Mouse (Mus musculus): ENCODE measurements around the gene Efna1. TPM values are rescaled to one million over a fixed set of nuclear protein-coding genes. Genes with fewer than 3 reads are reported as not detected.

The Efna1 gene
- total and polyA plus RNA-seq, 3 experiments = not detected

GRCm38 (mm10) chr3:89298908-89299307 lies 18.0 kb upstream of the Efna1 start:
- Histone ChIP-seq H3K36me3 (ENCODE audit: control insufficient read depth in 1 of 2, insufficient read depth in 2 of 2, low read length in 2 of 2) (peaks cover 0 to 5% of the 10 kb centered on the region in 2 experiments; a peak in 2 of 4 replicates), H3K79me2 (ENCODE audit: control insufficient read depth, insufficient read depth, low read length, poor library complexity) (no peaks in the 10 kb centered on the region), H3K4me1 (ENCODE audit: control insufficient read depth in 1 of 2, insufficient read depth in 2 of 2, low read length in 2 of 2) (peaks cover 3 to 12% of the 10 kb centered on the region in 2 experiments; a peak in 3 of 4 replicates), H3K9ac (ENCODE audit: control insufficient read depth, low read depth, low read length, poor library complexity, severe bottlenecking) (no peak overlapping the region), H3K27me3 (ENCODE audit: control insufficient read depth in 1 of 2, insufficient read depth in 2 of 2, low read length in 2 of 2) (no peaks in the 10 kb centered on the region; a peak in 2 of 4 replicates), H3K9me3 (replicated peaks; ENCODE audit: insufficient read depth, low read length) (no peaks in the 10 kb centered on the region), H3K4me3 (ENCODE audit: control insufficient read depth in 1 of 2, insufficient read depth in 1 of 2, low read depth in 2 of 2, low read length in 2 of 2) (peak overlapping the region in 1 of 2 experiments; percentile 41; a peak in 1 of 4 replicates), H3K27ac (ENCODE audit: control insufficient read depth, low read depth, low read length) (no peak overlapping the region)
- DNase-seq (ENCODE audit: low read depth, low spot score) = no peak
- TF ChIP-seq POLR2A (IDR thresholded peaks at IDR 0.05; ENCODE audit: control insufficient read depth in 1 of 2, insufficient read depth in 1 of 2, low read depth in 1 of 2, low read length in 2 of 2, poor library complexity in 1 of 2) (no peak), TBP (IDR thresholded peaks at IDR 0.05; ENCODE audit: low read depth, low read length) (no peak), KAT2A (conservative IDR thresholded peaks at IDR 0.05; ENCODE audit: low read depth, low read length) (no peak), HCFC1 (IDR thresholded peaks at IDR 0.05; ENCODE audit: low read depth, low read length) (no peak), TCF12 (IDR thresholded peaks at IDR 0.05; ENCODE audit: low read depth, low read length) (no peak), CTCF (IDR thresholded peaks at IDR 0.05 in 2 of 3, conservative IDR thresholded peaks at IDR 0.05 in 1 of 3; ENCODE audit: control insufficient read depth in 1 of 3, insufficient read depth in 1 of 3, low read depth in 2 of 3, low read length in 3 of 3, poor library complexity in 1 of 3, severe bottlenecking in 1 of 3) (no peak), ETS1 (IDR thresholded peaks at IDR 0.05; ENCODE audit: low read depth, low read length) (no peak), MYC (IDR thresholded peaks at IDR 0.05; ENCODE audit: low read depth, low read length) (no peak), CHD1 (IDR thresholded peaks at IDR 0.05; ENCODE audit: low read depth, low read length) (no peak), MYB (IDR thresholded peaks at IDR 0.05; ENCODE audit: low read depth, low read length) (no peak), ZMIZ1 (IDR thresholded peaks at IDR 0.05; ENCODE audit: low read depth, low read length) (no peak), USF1 (IDR thresholded peaks at IDR 0.05; ENCODE audit: low read depth, low read length) (no peak), ELF1 (IDR thresholded peaks at IDR 0.05; ENCODE audit: low read depth, low read length) (no peak), MAZ (IDR thresholded peaks at IDR 0.05; ENCODE audit: low read depth, low read length) (no peak), RCOR1 (IDR thresholded peaks at IDR 0.05; ENCODE audit: low read depth, low read length) (no peak), EP300 (IDR thresholded peaks at IDR 0.05; ENCODE audit: low read depth in 1 of 2, low read length in 2 of 2) (no peak)

DNA sequence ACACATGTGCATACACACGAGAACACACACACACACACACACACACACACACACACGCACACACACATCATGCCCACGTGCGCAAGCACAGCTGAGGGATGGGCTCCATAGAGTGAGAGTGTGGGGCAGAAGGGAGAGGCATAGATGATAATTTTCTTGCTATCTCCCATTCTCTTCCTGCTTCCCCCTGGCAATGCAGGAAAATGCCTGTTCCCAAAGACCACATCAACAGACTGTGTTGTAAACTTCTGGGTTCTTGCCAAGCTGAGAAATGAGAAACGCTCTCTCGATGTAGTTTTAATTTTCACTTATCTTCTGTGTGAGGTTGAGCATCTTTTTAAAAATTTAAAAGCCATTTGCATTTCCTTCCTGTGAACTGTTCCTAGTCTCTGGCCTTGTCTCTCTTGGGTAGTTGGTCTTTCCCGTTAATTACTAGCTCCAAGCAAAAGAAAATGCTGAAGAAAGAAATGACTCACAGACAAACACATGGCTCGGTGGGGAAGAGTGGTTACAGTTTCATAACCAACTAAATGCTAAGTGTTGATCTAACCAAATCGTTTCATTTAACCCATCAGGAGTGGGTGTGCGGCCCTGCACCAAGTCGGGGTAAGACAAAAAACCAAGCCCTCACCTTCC lies 15.9 kb upstream of the Efna1 start:
- peaks cover 7 to 18% of the 10 kb centered on the region in 2 experiments for H3K4me1 ChIP-seq (ENCODE audit: control insufficient read depth in 1 of 2, insufficient read depth in 2 of 2, low read length in 2 of 2)
- H3K79me2 ChIP-seq (ENCODE audit: control insufficient read depth, insufficient read depth, low read length, poor library complexity) = no peaks in the 10 kb centered on the region
- H3K9ac ChIP-seq (ENCODE audit: control insufficient read depth, low read depth, low read length, poor library complexity, severe bottlenecking) = no peak overlapping the region
- no peak overlapping the region for H3K4me3 ChIP-seq (ENCODE audit: control insufficient read depth in 1 of 2, insufficient read depth in 1 of 2, low read depth in 2 of 2, low read length in 2 of 2)
- peaks cover 0 to 10% of the 10 kb centered on the region in 2 experiments; a peak in 2 of 4 replicates for H3K36me3 ChIP-seq (ENCODE audit: control insufficient read depth in 1 of 2, insufficient read depth in 2 of 2, low read length in 2 of 2)
- no peak for DNase-seq (ENCODE audit: low read depth, low spot score)
- H3K9me3 ChIP-seq (replicated peaks; ENCODE audit: insufficient read depth, low read length) = no peaks in the 10 kb centered on the region
- TF ChIP-seq POLR2AphosphoS5 (IDR thresholded peaks at IDR 0.05; ENCODE audit: borderline replicate concordance, low read depth, low read length) (0 out of 2 replicates have a peak, but pooled peaks have one; percentile 55), KAT2A (conservative IDR thresholded peaks at IDR 0.05; ENCODE audit: low read depth, low read length) (no peak)
- no peak overlapping the region for H3K27ac ChIP-seq (ENCODE audit: control insufficient read depth, low read depth, low read length)
- no peaks in the 10 kb centered on the region; a peak in 1 of 4 replicates for H3K27me3 ChIP-seq (ENCODE audit: control insufficient read depth in 1 of 2, insufficient read depth in 2 of 2, low read length in 2 of 2)

All from MEL (cell line).